Mouse (Mus musculus) embryonic fibroblast, embryonic 13.5 days (primary cell): ENCODE measurements around the gene Ggta1. TPM values are rescaled to one million over a fixed set of nuclear protein-coding genes. Genes with fewer than 3 reads are reported as not detected.

Experiments
- H3K27ac ChIP-seq: 2 replicates; pipeline ENCODE4 v1.5.1; 2012; ENCODE audit warnings: low read length, control low read depth, inconsistent platforms; ENCODE audit not compliant: insufficient read depth
- H3K4me1 ChIP-seq: 2 replicates; pipeline ENCODE4 v1.6.1; 2011; ENCODE audit warnings: low read length; ENCODE audit not compliant: control insufficient read depth, insufficient read depth
- H3K4me3 ChIP-seq: 2 replicates; pipeline ENCODE4 v1.5.1; 2011; ENCODE audit warnings: mild to moderate bottlenecking, control low read depth, low read length; ENCODE audit not compliant: insufficient read depth
- CTCF ChIP-seq: IDR thresholded peaks from 2 replicates; pipeline ENCODE4 v1.5.1; 2011; ENCODE audit warnings: mild to moderate bottlenecking, control low read depth, low read length, moderate library complexity, borderline replicate concordance; ENCODE audit not compliant: insufficient read depth
- POLR2A ChIP-seq: IDR thresholded peaks from 2 replicates; pipeline ENCODE4 v1.6.1; 2011; ENCODE audit warnings: low read depth, mild to moderate bottlenecking, control low read depth, low read length, moderate library complexity
- polyA plus RNA-seq: library from polyadenylated mRNA; stranded (reverse); fragments of >200 nt; gene quantifications from 2 replicates; pipeline ENCODE4 v1.2.4, GENCODE M21; 2011; ENCODE audit warnings: low read depth; ENCODE audit not compliant: missing spikeins, insufficient read length

Gene Ggta1
- polyA plus RNA-seq, 1 experiment = 58.5 TPM

DNA sequence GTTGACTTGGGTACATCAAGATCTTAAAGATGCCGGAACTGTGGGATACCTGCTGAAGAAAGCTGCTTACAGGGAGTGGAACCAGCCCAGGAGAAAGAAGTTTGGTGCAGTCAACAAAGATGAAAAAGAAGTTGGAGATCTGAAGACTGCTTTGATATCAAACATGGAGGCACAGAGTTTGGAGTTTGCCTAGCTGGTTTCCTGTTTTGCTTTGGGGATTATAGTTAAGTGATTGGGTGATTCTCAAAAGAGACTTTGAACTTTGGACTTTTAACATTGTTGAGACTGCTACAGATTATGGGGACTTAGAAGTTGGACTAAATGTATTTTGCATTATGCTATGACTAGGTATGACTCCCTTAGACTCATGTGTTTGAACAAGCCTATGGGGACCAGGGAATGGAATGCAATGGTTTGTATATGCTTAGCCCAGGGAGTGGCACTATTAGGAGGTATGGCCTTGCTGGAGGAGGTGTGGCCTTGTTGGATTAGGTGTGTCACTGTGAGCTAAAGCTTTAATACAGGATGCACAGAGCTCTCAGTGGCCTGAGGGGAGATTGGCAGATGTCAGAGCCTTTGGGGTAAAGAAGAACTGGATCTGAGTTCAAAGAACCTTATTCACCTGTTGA lies 39.2 kb downstream of the Ggta1 start:
- Histone ChIP-seq H3K4me1 (no peaks in the 10 kb centered on the region), H3K4me3 (no peak overlapping the region), H3K27ac (no peak overlapping the region)
- TF ChIP-seq CTCF (no peak), POLR2A (no peak)

DNA sequence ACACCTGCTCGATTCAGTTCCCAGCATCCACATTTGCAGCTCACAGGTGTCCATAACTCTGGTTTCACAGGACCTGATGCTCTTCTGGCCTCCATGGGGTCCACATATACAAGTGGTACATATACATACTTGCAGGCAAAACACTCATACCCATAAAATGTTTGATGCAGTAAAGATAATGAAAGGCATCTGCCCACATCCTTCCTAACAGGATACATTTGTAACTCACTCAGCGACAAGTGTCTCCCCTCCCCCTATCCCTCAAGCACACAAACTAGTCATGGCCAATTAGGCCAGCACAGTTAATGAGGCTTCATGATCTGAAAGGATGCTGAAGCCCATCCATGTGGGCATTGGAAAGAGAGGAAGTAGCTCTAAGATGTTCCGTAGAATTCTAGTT lies 40.6 kb downstream of the Ggta1 start:
- H3K27ac ChIP-seq = no peak overlapping the region
- H3K4me1 ChIP-seq = no peaks in the 10 kb centered on the region
- no peak overlapping the region for H3K4me3 ChIP-seq
- no peak for TF ChIP-seq CTCF
- TF ChIP-seq POLR2A = no peak

DNA sequence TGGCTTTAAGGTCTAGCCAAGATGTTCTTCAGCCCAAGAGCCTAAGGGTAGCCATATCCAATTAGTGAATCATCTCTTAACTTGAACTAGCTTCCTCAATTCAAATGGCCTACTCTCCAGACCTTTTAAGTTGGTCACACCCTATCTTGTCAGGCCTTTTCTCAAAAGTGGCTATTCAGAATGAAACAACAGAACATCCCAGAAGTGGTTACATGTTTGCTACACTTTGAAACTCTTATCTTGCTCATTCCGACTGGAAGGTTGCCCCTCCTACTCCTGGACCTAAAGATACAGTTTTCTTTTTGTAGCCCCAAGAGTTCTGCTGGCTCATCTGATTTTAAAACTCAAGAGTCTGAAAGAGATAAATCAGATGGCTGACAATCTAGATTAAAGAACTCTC lies 42.4 kb downstream of the Ggta1 start:
- no peaks in the 10 kb centered on the region for H3K4me1 ChIP-seq
- TF ChIP-seq CTCF = no peak
- H3K4me3 ChIP-seq = no peak overlapping the region
- H3K27ac ChIP-seq = no peak overlapping the region

DNA sequence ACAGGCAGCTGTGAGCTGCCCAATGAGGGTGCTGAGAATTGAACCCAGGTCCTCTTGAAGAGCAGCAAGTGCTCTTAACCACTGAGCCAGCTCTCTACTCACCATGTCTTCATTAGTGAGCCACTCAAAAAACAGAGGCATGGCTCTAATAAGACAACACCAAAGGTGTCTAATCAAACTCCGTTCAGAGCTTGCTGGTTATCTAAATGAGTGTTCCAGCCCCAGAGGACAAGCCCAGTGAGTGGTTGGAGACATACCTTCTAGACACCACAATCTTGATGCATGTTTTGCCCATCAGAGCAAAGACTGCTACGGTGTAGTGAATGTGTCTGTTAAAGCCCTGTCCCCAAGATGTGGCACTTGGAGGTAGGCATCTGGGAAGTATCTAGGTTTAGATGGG lies 43.4 kb downstream of the Ggta1 start:
- no peak overlapping the region for H3K27ac ChIP-seq
- TF ChIP-seq CTCF (no peak), POLR2A (no peak)
- no peak overlapping the region for H3K4me3 ChIP-seq

DNA sequence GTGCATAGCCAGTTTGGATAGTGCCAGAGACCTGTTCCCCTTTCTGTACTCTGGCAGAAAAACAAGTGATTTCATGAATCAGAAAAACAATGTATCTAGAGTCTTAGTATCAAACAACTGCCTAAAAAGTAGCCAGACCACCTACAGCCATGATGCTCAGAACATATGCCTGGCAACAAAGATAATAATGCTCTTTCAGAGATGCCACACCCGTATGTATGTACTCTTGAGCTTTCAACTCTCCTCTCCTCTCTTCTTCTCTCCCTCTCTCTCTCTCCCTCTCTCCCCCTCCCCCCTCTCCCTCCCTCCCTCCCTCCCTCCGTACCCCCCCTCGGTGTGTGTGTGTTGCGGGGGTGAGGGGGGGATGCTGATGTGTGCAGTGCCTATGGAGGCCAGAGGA lies 43.8 kb downstream of the Ggta1 start:
- Histone ChIP-seq H3K4me1 (no peaks in the 10 kb centered on the region), H3K4me3 (no peak overlapping the region), H3K27ac (no peak overlapping the region)
- no peak for TF ChIP-seq POLR2A
- TF ChIP-seq CTCF = no peak

More for the DNA sequence above, 43.4 kb downstream of the Ggta1 start:
- no peaks in the 10 kb centered on the region for H3K4me1 ChIP-seq

DNA sequence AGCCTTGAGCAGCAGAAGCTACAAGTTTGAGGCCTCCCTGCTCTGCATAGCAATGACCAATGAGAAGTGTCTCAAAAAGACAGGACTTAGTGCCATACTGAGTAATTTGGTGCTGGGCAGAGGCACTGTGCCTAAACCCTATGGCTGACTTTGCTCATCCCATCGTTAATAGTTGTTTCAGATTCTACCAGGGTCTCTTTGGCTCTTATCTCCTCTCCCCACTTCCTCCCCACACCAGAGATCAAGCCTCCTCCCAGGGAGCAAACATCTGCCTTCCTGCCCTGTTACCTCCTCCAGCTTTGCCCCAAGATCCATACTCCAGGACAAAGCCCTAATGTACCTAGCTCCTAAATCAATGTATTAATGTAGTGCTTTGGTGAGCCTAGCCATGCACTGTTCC lies 45.8 kb downstream of the Ggta1 start:
- H3K4me3 ChIP-seq = no peak overlapping the region

DNA sequence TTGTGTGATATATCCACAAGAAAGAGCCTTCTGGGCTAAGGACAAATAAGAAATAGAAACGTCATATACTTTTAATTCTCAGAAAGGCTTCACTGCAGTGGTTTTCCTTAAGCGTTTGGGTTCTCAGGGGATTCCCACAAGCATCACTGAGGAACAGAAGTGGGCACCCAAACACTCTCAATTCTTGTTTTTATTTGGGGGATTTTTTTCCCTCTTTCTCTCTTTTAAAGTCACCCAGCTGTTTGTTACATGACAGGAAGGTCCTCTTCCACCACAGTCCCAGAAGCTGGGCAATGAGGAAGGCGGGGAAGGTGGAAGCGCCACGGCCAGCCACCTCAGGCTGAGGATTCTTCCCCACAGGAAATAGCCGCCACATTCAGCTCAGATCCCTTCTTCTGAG lies 46.6 kb downstream of the Ggta1 start:
- no peak for TF ChIP-seq CTCF
- Histone ChIP-seq H3K4me1 (no peaks in the 10 kb centered on the region), H3K4me3 (no peak overlapping the region), H3K27ac (no peak overlapping the region)

More for the DNA sequence above, 45.8 kb downstream of the Ggta1 start:
- TF ChIP-seq POLR2A (no peak), CTCF (no peak)
- Histone ChIP-seq H3K27ac (no peak overlapping the region), H3K4me1 (no peaks in the 10 kb centered on the region)

DNA sequence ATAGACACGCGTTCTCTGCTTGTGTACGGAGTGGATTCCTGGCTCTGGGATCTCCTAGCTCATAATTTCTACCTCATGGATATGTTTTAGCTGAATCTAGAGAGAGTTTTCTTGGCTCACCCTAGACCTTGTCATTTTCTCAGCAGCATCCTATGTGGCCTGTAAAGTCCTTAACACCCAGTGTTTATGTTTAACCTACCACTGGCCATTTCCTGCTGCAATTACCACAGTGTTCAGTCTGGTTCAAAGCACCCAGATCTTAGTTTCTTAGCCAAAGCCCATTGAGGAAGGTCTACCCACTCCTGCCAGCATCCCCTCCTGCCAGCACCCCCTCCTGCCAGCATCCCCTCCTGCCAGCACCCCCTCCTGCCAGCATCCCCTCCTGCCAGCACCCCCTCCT lies 50.2 kb downstream of the Ggta1 start:
- Histone ChIP-seq H3K4me1 (no peaks in the 10 kb centered on the region), H3K27ac (no peak overlapping the region), H3K4me3 (no peak overlapping the region)
- TF ChIP-seq POLR2A = no peak
- TF ChIP-seq CTCF = no peak

DNA sequence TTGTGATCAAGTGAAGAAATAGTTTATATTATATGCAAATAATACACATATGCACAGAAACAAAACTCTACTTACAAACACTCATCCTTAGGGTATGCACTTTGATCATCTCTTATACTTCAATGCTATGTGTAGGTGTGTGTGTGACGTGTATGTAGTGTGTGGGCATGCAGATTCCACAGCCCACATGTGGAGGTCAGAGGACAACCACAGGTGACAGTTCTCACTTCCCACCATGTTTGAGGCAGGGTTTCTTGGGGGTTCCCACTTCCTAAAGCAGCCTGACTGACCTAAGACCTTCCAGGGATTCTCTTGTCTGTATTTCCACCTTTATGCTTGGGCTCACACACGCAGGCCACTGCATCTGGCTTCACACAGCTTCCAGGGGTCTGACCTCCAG lies 50.8 kb downstream of the Ggta1 start:
- no peak overlapping the region for H3K4me3 ChIP-seq
- no peak overlapping the region for H3K27ac ChIP-seq
- no peaks in the 10 kb centered on the region for H3K4me1 ChIP-seq
- no peak for TF ChIP-seq CTCF
- TF ChIP-seq POLR2A = no peak

DNA sequence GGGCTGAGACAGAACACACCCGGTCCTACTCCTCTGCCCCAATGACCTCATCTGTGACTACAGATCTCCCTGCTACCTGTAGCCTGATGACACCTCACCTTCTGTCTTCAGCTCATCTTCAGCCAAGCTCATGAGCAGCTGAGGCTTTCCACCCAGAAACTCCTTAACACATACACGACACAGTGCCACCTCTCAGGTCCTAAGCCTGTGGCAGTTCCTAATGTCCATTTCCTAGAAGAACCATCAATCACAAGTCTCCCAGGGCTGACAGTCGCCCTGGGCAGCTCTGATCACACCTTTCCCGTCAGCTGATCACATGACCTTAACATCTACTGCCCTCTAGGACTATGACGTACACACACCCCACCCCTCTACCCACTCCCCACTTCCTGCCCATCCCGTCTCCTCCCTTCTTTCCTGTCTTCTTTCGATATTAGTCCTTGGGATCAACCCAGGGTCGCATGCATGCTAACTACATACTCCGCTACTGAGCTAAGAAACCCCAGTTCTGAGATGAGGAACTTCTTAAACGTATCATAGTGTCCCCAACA lies 51.3 kb downstream of the Ggta1 start:
- Histone ChIP-seq H3K4me3 (no peak overlapping the region), H3K27ac (no peak overlapping the region), H3K4me1 (no peaks in the 10 kb centered on the region)
- TF ChIP-seq POLR2A (no peak), CTCF (no peak)
